Mouse (Mus musculus) heart, postnatal 36 days (tissue): ENCODE results near the gene Kctd11. TPM values are rescaled to one million over a fixed set of nuclear protein-coding genes. Genes with fewer than 3 reads are reported as not detected.
A peak's percentile ranks its signal among the peaks of the same experiment; 100 is the strongest.

Experiments
- DNase-seq, 2 experiments: peaks; one replicate each; pipeline ENCODE4 v3.0.0; 2021 to 2022
- intact Hi-C: fragments of 180-260 bp; cut with DNase I; formaldehyde crosslinking; loops from one replicate; pipeline ENCODE4 v1.15.1; 2025
- total RNA-seq, 2 experiments: library from RNA; stranded (reverse); gene quantifications; 2 replicates each; pipeline ENCODE4 v1.2.3; 2021

The Kctd11 gene
- total RNA-seq, 2 experiments from 2014 or later, result 2.6 to 2.8 TPM

GRCm38 (mm10) chr11:69913554-69914371 is 32.6 kb upstream of the Kctd11 start, which contains the start of gene Gps2:
TSS of gene Gps2 (plus strand) at chr11:69913888.
- intact Hi-C loops, result no loop called here
- peak; percentile 93 to 94 for DNase-seq

- DNase-seq, result no peak
- intact Hi-C loops, result no loop called here
Observed at GRCm38 (mm10) chr11:69912716-69913530, 31.7 kb upstream of the Kctd11 start.

- no peak for DNase-seq
- intact Hi-C loops, result no loop called here
Observed at GRCm38 (mm10) chr11:69911701-69912100, 30.5 kb upstream of the Kctd11 start.

GRCm38 (mm10) chr11:69910781-69911560 is 29.8 kb upstream of the Kctd11 start:
- DNase-seq, result no peak
- intact Hi-C loops, result no loop called here

GRCm38 (mm10) chr11:69910177-69910576 is 29.0 kb upstream of the Kctd11 start:
- no peak for DNase-seq

GRCm38 (mm10) chr11:69909174-69909573 is 28.0 kb upstream of the Kctd11 start:
- DNase-seq, result no peak
- intact Hi-C loops, result no loop called here

More at GRCm38 (mm10) chr11:69910177-69910576, 29.0 kb upstream of the Kctd11 start:
- intact Hi-C loops, result no loop called here

GRCm38 (mm10) chr11:69908645-69909044 is 27.4 kb upstream of the Kctd11 start:
- intact Hi-C loops, result no loop called here
- DNase-seq, result no peak

- DNase-seq, result no peak
- intact Hi-C loops, result no loop called here
Observed at GRCm38 (mm10) chr11:69904311-69904710, 23.1 kb upstream of the Kctd11 start.

GRCm38 (mm10) chr11:69902972-69903371 is 21.8 kb upstream of the Kctd11 start:
- no peak for DNase-seq
- intact Hi-C loops, result loop anchor here (2.0 kb wide), 1 partner anchor 16 kb away; no protein-coding TSS in a partner anchor

GRCm38 (mm10) chr11:69901993-69902392 is 20.8 kb upstream of the Kctd11 start:
- intact Hi-C loops, result loop anchor here (2.0 kb wide), 1 partner anchor 17 kb away; no protein-coding TSS in a partner anchor

GRCm38 (mm10) chr11:69901406-69901846 is 20.2 kb upstream of the Kctd11 start:
- intact Hi-C loops, result no loop called here
- peak; percentile 91 for DNase-seq

More at GRCm38 (mm10) chr11:69901993-69902392, 20.8 kb upstream of the Kctd11 start:
- no peak for DNase-seq

- intact Hi-C loops, result no loop called here
- DNase-seq, result peak; percentile 83 to 86
Observed at GRCm38 (mm10) chr11:69900471-69901405, 19.5 kb upstream of the Kctd11 start, which contains the start of the genes 2810408A11Rik and Neurl4. TSS of gene 2810408A11Rik (minus strand) at chr11:69900987. TSS of gene Neurl4 (plus strand) at chr11:69901072.

GRCm38 (mm10) chr11:69899870-69900269 is 18.7 kb upstream of the Kctd11 start:
- intact Hi-C loops, result no loop called here
- no peak for DNase-seq

GRCm38 (mm10) chr11:69895291-69895690 is 14.1 kb upstream of the Kctd11 start, which contains the start of gene Acap1:
TSS of gene Acap1 (minus strand) at chr11:69895539.
- DNase-seq, result no peak

GRCm38 (mm10) chr11:69894671-69895070 is 13.5 kb upstream of the Kctd11 start:
- intact Hi-C loops, result no loop called here
- no peak for DNase-seq

More at GRCm38 (mm10) chr11:69895291-69895690, 14.1 kb upstream of the Kctd11 start, which contains the start of gene Acap1:
- intact Hi-C loops, result no loop called here

GRCm38 (mm10) chr11:69891482-69891881 is 10.3 kb upstream of the Kctd11 start:
- intact Hi-C loops, result no loop called here
- DNase-seq, result no peak

GRCm38 (mm10) chr11:69886907-69887635 is 5.9 kb upstream of the Kctd11 start:
- DNase-seq, result no peak
- intact Hi-C loops, result no loop called here

- DNase-seq, result no peak
- intact Hi-C loops, result no loop called here
Observed at GRCm38 (mm10) chr11:69884663-69885062, 3.5 kb upstream of the Kctd11 start.
